Mouse (Mus musculus): ENCODE results near the gene Bloc1s1.

DNA sequence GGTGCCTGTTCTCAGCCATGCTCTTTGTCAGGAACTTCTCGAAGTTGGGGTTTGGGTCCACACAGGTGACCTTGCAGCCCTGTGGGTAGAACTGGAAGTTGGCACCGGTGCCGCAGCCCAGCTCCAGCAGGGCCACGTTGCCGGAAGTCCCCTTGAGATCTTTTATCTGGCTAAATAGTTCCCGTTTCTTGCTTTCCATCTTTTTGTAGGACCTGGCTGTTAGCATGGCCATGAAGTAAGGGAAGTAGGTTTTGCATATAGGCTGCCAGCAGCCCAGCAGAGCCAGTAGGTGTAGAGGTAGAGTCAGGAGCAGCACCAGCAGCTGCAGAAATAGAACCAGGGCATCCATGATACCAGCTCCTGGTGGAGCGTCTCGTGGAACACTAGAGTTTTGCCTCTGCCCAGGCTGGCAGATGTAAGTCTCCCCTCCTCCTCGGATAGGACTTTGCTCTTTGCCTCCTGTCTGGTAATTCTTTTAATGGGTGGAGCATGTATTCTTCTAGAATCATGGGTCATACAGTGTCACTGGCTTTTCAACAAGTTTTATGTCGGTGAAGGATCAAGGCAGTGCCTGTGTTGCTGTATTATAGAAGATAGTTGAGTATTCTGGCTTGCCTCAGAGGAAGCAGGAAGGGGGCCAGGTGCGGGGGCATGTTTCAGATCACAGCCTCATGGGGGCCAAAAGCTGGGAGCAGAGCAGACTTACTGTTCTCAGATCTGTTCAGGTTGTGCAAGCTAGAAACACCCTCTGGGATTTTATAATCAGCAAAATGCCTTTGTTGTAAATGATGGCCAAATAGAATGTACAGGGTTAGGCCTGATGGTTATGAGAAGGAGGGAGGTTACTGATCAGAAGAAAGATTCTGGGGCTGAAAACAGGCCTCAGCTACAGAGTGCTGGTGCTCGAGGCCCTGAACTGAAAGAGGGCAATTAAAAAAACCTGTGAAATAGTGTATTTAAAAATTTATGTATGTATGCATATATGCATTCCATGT, 37.1 kb upstream of the Bloc1s1 start, which contains the start of gene Mettl7b:
- no peak for TF ChIP-seq EP300 (IDR thresholded peaks at IDR 0.05; ENCODE audit: insufficient read depth, low read depth, low read length)
- TF ChIP-seq CTCF (IDR thresholded peaks at IDR 0.05; ENCODE audit: low read depth, low read length) = no peak
- no peak for TF ChIP-seq POLR2A (IDR thresholded peaks at IDR 0.05; ENCODE audit: insufficient read depth, low read length)
